Mouse (Mus musculus) liver, embryonic 14.5 days (tissue): ENCODE data around the gene Camk2n1.

Source experiments
- CTCF ChIP-seq: IDR thresholded peaks from 2 replicates; pipeline ENCODE4 v1.5.1; 2016; ENCODE audit warnings: antibody characterized with exemption, low read depth, control low read depth
- EP300 ChIP-seq: IDR thresholded peaks from 2 replicates; pipeline ENCODE4 v1.6.1; 2016; ENCODE audit warnings: antibody characterized with exemption, low read depth

GRCm38 (mm10) chr4:138466690-138467089, 12.6 kb downstream of the Camk2n1 start:
- TF ChIP-seq CTCF = no peak
- no peak for TF ChIP-seq EP300
